Mouse (Mus musculus) retina, postnatal 7 days (tissue): ENCODE measurements at regions not wholly inside any gene's neighbourhood (a gene's known extent, or its start where the extent isn't known, plus 50 kb on each side); places are given as distances from the start of the nearest gene placed in this dataset.
"Not testable (repeated sequence)": the region's sequence is repeated elsewhere in the genome, so short reads cannot be mapped to it uniquely, and the experiment has no call there.

Experiments used
- DNase-seq: peaks from one replicate; pipeline ENCODE4 v3.0.0-alpha.2; 2012; ENCODE audit warnings: low read depth, low spot score

DNA sequence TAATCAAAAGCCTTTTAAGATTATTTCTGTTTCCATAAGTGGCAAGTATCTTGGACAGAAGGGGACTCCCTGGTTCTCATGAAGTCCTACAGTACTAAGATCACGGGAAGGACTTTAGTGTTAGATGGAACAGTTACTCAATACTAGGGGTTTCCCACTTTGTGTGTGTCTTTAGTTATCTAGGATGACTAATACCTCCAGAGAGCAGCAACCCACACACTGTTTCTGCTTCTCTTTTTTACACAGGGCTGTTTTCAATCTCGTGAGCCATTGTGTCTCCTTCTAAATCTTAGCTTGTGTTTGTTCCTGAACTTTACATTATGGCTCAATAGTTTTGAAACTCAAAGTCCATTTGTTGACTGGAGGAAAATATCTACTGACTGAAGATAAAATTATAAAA is 496.5 kb upstream of the Impg1 start:
- no peak for DNase-seq

DNA sequence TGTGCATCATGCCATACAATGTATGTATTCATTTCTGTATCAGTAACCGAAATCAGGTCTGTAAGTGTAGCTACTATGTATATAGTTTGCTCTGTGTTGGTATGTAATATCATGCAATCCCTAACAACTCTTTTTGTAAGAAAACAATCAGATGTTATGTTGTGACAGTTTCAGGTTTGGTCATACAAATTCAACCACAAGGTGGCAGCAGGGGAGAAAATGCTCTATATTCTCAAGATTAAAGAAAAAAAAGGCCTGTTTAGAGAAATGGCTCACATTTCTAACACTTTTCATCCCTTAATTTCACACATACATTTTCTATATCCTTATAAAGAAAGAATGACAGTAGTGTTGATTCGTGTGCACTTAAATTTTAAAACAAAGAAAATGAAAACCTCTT is 477.7 kb upstream of the Impg1 start:
- DNase-seq: peak; percentile 2

GRCm38 (mm10) chr9:80941424-80941823 is 476.1 kb upstream of the Impg1 start:
- DNase-seq: no peak

GRCm38 (mm10) chr9:80938238-80938637 is 473.0 kb upstream of the Impg1 start:
- DNase-seq: no peak

- no peak for DNase-seq
Observed at GRCm38 (mm10) chr9:80930628-80931027, 465.3 kb upstream of the Impg1 start.

DNA sequence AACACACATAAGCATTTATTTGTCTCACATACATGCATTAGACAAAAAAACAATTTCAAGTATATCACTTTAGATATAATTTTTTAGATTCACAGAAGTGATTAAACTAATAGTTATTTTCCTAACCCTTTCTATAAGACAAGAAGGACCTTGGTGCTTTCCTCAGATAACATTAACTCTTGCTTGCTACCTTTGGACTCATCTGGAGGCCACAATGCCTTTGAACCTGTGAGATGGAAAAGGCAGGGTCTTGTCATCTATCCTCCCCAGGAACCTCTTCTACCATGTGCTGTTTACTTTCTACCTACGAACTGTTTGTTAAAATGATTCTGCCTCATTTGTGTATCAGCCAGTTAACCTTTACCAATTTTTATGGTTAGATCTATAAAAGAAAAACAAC is 455.0 kb upstream of the Impg1 start:
- no peak for DNase-seq

DNA sequence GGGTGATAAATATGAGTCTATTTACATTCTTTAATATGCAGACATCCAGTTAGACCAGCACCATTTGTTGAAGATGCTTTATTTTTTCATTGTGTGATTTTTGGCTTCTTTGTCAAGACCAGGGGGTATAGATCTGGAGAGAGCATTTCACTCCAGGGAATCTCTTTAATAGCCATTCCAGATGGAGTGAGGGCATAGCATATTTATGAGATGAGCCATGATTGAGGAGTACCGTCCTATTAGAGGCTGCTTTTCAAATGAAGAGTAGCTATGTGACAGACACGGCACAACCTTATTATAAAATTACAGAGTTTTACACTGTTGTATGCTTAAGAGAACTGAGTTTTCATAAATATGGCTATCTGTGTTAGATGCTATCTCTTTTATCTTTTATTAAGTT is 448.6 kb upstream of the Impg1 start:
- no peak for DNase-seq

- no peak for DNase-seq
Observed at GRCm38 (mm10) chr9:80912177-80912576, 446.9 kb upstream of the Impg1 start.

DNA sequence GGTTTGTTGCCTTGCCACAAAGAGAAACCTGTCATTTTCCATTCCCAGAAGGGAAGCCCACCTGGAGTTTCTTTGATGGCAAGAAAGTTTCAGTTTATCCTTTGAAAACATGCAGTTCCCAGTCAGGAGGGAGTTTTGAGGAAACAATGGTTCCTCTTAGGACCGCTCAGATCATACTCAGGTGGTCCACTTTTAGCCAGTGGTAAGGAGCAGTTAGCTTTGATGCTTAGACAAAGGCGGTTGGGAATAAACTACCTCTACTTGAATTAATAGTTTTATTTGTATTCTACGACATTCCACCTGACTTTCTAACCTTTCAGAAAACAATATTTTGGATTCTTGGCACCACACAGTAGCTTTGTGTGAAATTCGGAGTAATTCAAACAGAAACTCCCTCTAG is 401.5 kb upstream of the Impg1 start:
- DNase-seq: no peak

DNA sequence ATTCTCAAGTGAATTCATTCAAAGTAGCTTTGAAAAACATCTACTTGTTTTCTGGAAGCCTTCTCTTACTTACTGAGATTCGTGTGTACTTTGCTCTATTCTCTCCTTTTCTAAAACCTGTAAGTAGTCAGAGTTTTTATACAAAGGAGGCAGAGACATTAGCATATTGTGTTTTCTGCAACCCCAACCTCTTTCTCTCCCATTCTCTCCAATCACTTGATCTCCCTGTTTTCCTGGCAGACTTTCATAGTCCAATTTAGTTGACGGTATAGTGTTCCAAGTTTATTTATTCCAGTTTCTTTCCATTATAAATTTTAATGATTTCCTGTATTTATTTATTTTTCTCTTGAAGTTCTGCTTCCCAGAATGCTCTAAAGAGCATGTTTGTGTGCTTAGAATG is 393.7 kb upstream of the Impg1 start:
- no peak for DNase-seq

- DNase-seq: no peak
Observed at GRCm38 (mm10) chr9:80848190-80848589, 382.9 kb upstream of the Impg1 start.

DNA sequence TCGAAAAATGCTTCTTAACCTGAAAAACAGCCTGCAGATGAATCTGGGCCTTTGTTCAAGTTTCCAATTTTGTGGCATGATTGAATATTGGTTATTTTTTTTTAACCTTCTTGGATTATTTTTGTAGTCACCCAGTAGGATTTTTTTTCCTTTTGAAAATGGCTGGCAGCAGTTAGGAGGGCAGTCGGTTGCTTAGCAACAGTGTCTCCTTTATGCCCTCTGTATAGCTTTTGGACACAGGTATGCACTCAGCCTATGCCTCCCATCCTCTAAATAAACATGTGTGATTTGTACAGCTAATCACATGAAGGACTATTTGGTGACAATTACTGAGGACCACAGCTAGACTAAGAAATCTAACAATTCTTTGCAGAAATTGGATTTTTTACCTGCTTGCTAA is 367.5 kb upstream of the Impg1 start:
- no peak for DNase-seq

GRCm38 (mm10) chr9:80825346-80825745 is 360.1 kb upstream of the Impg1 start:
- no peak for DNase-seq

DNA sequence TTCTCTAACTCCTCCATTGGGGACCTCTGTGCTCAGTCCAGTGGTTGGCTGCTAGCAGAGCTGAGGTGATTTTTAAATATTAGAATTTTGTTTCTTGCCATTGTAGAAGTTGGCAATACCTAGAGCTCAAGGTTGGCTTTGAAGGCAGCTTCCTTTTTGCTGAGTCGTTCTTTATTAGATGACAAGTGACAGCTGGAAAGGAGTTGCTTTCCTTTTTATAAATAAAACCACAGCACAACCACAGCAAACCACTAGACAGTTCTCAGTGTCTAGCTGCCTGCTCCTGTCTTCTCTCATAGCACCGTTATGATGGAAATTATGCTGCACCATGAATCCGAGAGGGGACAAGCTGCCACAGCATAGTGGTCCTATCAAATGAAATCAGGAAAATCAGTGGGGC is 354.8 kb upstream of the Impg1 start:
- no peak for DNase-seq

GRCm38 (mm10) chr9:80819070-80819469 is 353.8 kb upstream of the Impg1 start:
- DNase-seq: no peak

DNA sequence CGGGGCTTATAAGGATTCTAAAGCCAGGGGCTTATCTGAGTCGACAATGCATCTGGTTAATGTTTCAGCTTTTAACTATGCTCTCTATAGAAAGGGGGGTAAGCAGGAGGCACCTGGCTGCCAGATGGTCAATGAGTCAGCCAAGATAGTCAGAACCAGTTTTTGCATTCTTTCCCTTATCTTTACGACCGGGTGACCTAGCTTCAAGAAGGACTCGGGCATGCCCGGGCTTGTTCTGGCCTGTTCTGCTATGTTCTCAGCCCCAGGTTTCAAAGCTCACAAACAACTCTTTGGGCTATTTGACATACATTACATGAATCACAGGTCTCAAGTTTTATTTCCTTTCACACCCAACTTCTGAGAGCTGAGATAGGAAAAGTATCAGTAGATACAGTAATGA is 348.6 kb upstream of the Impg1 start:
- not testable (repeated sequence) for DNase-seq

DNA sequence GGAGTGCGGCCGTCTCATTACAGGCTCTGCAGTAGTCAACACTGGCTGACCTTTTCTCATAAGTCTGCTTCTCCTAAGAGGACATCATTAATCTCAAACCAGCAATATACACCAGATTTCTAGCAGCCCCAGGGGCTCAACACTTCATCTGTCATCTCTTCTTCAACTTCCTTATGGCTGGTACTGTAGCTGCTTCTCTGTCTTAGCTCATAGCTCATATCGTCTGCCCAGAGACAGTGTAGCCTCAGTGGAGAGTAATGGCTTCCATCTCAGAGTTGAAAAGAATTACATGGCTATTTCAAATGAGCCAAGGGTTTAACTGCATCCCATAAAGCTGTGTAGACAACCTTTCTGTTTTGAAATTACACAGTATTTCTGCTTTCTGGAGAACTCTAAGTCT is 326.2 kb upstream of the Impg1 start:
- no peak for DNase-seq

GRCm38 (mm10) chr9:80774541-80774940 is 309.3 kb upstream of the Impg1 start:
- peak; percentile 16 for DNase-seq

DNA sequence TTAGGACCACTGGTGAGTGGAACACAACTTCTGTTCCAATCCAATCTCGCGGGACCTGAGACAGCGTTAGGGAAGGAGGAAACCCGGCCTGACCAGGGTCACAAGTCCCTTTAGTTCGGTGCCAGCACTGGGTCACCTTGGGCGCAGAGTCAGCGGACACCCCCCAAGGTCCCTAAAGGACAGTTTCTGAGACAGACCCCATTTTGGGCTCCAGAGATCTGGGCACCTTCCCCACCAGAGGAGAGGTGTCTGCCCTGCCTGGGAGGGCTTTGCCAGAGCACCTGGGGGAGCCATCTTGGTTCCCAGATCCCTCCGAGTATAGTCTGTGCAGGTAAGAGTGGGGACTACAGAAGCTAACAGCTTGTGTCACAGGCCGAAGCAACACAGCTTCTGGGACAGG is 270.5 kb upstream of the Impg1 start:
- DNase-seq: not testable (repeated sequence)

DNA sequence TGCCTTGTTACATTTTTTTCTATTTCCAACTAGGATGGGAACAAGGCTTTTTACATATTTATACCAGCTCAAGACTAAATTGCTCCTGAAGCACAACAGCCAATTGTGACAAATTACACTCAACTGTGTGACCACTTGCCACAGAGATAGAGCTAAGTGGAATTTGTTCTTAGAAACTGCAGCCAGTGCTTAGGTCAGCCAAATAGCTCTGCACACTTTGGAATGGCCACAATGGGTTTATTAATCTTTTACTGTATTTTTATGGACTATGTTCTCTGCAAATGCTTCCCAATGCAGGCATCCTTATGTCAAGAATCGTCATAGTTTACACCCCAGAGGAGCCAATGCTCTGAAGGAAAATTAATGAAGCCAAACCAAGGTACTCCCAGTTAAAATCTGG is 267.7 kb upstream of the Impg1 start:
- no peak for DNase-seq

- DNase-seq: no peak
Observed at GRCm38 (mm10) chr9:80723638-80724037, 258.4 kb upstream of the Impg1 start.

GRCm38 (mm10) chr9:80718516-80718915 is 253.2 kb upstream of the Impg1 start:
- DNase-seq: no peak

DNA sequence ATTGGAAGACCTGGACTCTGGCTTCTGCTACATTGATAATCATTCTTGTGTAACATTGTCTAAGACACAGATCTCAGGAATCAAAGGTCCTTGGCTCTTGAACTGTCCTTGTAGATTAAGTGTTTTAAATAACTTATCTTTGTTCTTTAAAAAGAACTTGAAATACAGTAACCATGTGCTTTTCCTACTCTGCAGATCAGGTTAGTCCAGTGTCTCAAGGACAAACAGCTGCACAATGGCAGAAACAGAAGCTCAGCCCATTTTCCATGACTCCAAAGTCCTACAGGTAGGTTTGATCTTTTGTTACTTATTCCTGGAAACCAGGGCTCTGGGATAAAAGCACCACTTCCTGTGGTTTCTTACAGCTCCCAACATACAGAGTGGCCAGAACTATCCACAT is 244.5 kb upstream of the Impg1 start:
- DNase-seq: no peak

GRCm38 (mm10) chr9:80705264-80705663 is 240.0 kb upstream of the Impg1 start:
- no peak for DNase-seq

GRCm38 (mm10) chr9:80697171-80697570 is 231.9 kb upstream of the Impg1 start:
- DNase-seq: no peak
